In genomic region chr1:192750042-192750437, GRCm38 (mm10) we compare ENCODE assay signal across 20 mouse cellular contexts.
"Had no signal": no experiment of that assay in that cellular context is flagged by ENCODE, and none has a peak within 500 bp of the region (broad histone marks: within the 10 kb centered on the region; RNA-seq: fewer than 3 reads in every experiment).

No protein-coding gene starts in this region.

- H3K4me3 ChIP-seq: midbrain, embryonic 10.5 days; midbrain, embryonic 12.5 days; myocyte; neural tube, embryonic 12.5 days; stomach, embryonic 15.5 days had no signal

- H3K4me2 ChIP-seq: lung, embryonic 14.5 days; midbrain, embryonic 12.5 days; neural tube, embryonic 12.5 days; stomach, embryonic 15.5 days had no signal

- H3K9ac ChIP-seq: lung, embryonic 14.5 days; midbrain, embryonic 12.5 days; neural tube, embryonic 12.5 days; stomach, embryonic 15.5 days had no signal

- DNase-seq: lung, adult 18-20 months; lung, embryonic 14.5 days; lung, postnatal 10 days; lung, postnatal 4 days; midbrain, embryonic 14.5 days; retina, postnatal 1 day; right cerebral cortex, adult 18-20 months; right cerebral cortex, postnatal 25 days; right cerebral cortex, postnatal 4 days; spleen, adult 18-20 months; thymus, adult 2 months; thymus, postnatal 25 days; thymus, postnatal 4 days had no signal

- ATAC-seq: midbrain, embryonic 16.5 days had no signal

- H3K9me3 ChIP-seq: midbrain, embryonic 10.5 days; midbrain, embryonic 12.5 days; neural tube, embryonic 12.5 days; stomach, embryonic 15.5 days had no signal

- H3K27ac ChIP-seq: midbrain, embryonic 10.5 days; midbrain, embryonic 12.5 days; neural tube, embryonic 12.5 days; stomach, embryonic 15.5 days; stomach, postnatal 0 days had no signal

- H3K27me3 ChIP-seq: midbrain, embryonic 12.5 days; neural tube, embryonic 12.5 days; stomach, embryonic 15.5 days had no signal

- H3K36me3 ChIP-seq: midbrain, embryonic 10.5 days; midbrain, embryonic 12.5 days; neural tube, embryonic 12.5 days; stomach, embryonic 15.5 days had no signal
